Mouse (Mus musculus): ENCODE measurements at regions not wholly inside any gene's neighbourhood (a gene's known extent, or its start where the extent isn't known, plus 50 kb on each side); places are given as distances from the start of the nearest gene placed in this dataset.

- DNase-seq (ENCODE audit: low spot score in 2 of 2) = no peak
These were observed 277.7 kb upstream of the Xylt1 start for GRCm38 (mm10) chr7:117103035-117103434.

GRCm38 (mm10) chr7:117106691-117107191, 274.0 kb upstream of the Xylt1 start:
- peak; percentile 68 to 69 for DNase-seq (ENCODE audit: low spot score in 2 of 2)

- peak; percentile 73 to 76 for DNase-seq (ENCODE audit: low spot score in 2 of 2)
These were observed 272.4 kb upstream of the Xylt1 start for GRCm38 (mm10) chr7:117108391-117108790.

GRCm38 (mm10) chr7:117127728-117128127, 253.1 kb upstream of the Xylt1 start:
- DNase-seq (ENCODE audit: low spot score in 2 of 2) = no peak

GRCm38 (mm10) chr7:117134869-117135268, 245.9 kb upstream of the Xylt1 start:
- no peak for DNase-seq (ENCODE audit: low spot score in 2 of 2)

- DNase-seq (ENCODE audit: low spot score in 2 of 2) = no peak
These were observed 242.1 kb upstream of the Xylt1 start for GRCm38 (mm10) chr7:117138681-117139080.

- peak; percentile 56 to 67 for DNase-seq (ENCODE audit: low spot score in 2 of 2)
These were observed 241.4 kb upstream of the Xylt1 start for GRCm38 (mm10) chr7:117139245-117139970.

- DNase-seq (ENCODE audit: low spot score in 2 of 2) = no peak
These were observed 240.9 kb upstream of the Xylt1 start for GRCm38 (mm10) chr7:117139971-117140247.

- peak in 1 of 2 experiments; percentile 43 for DNase-seq (ENCODE audit: low spot score in 2 of 2)
These were observed 234.0 kb upstream of the Xylt1 start for GRCm38 (mm10) chr7:117146809-117147208.

- no peak for DNase-seq (ENCODE audit: low spot score in 2 of 2)
These were observed 230.4 kb upstream of the Xylt1 start for GRCm38 (mm10) chr7:117150355-117150754.

GRCm38 (mm10) chr7:117153826-117154550, 226.8 kb upstream of the Xylt1 start:
- no peak for DNase-seq (ENCODE audit: low spot score in 2 of 2)

GRCm38 (mm10) chr7:117161193-117161908, 219.4 kb upstream of the Xylt1 start:
- DNase-seq (ENCODE audit: low spot score in 2 of 2) = no peak

GRCm38 (mm10) chr7:117174811-117175422, 205.9 kb upstream of the Xylt1 start:
- DNase-seq (ENCODE audit: low spot score in 2 of 2) = peak; percentile 49 to 57

- no peak for DNase-seq (ENCODE audit: low spot score in 2 of 2)
These were observed 196.8 kb upstream of the Xylt1 start for GRCm38 (mm10) chr7:117184011-117184410.

- no peak for DNase-seq (ENCODE audit: low spot score in 2 of 2)
These were observed 194.9 kb upstream of the Xylt1 start for GRCm38 (mm10) chr7:117185891-117186290.

GRCm38 (mm10) chr7:117196611-117197010, 184.2 kb upstream of the Xylt1 start:
- DNase-seq (ENCODE audit: low spot score in 2 of 2) = no peak

- no peak for DNase-seq (ENCODE audit: low spot score in 2 of 2)
These were observed 154.5 kb upstream of the Xylt1 start for GRCm38 (mm10) chr7:117226294-117226693.

- no peak for DNase-seq (ENCODE audit: low spot score in 2 of 2)
These were observed 151.2 kb upstream of the Xylt1 start for GRCm38 (mm10) chr7:117229619-117230018.

GRCm38 (mm10) chr7:117256819-117257218, 124.0 kb upstream of the Xylt1 start:
- DNase-seq (ENCODE audit: low spot score in 2 of 2) = no peak

GRCm38 (mm10) chr7:117258557-117258956, 122.2 kb upstream of the Xylt1 start:
- DNase-seq (ENCODE audit: low spot score in 2 of 2) = no peak

GRCm38 (mm10) chr7:117259151-117259550, 121.6 kb upstream of the Xylt1 start:
- DNase-seq (ENCODE audit: low spot score in 2 of 2) = peak; percentile 44

- peak; percentile 20 to 23 for DNase-seq (ENCODE audit: low spot score in 2 of 2)
These were observed 121.0 kb upstream of the Xylt1 start for GRCm38 (mm10) chr7:117259674-117260294.
